Mouse (Mus musculus) hindbrain, embryonic 13.5 days (tissue): ENCODE measurements at regions not wholly inside any gene's neighbourhood (a gene's known extent, or its start where the extent isn't known, plus 50 kb on each side); places are given as distances from the start of the nearest gene placed in this dataset. TPM values are rescaled to one million over a fixed set of nuclear protein-coding genes. Genes with fewer than 3 reads are reported as not detected.

Experiments used
- ATAC-seq: fragments of 200-750 bp; cut with Nextera tagmentation; 2 replicates; pipeline ENCODE4 v1.8.0; 2017; ENCODE audit warnings: moderate TSS enrichment; ENCODE audit not compliant: low FRiP score
- H3K27ac ChIP-seq: fragments of 300-500 bp; sonication (generic); 2 replicates; pipeline ENCODE4 v1.5.1; 2015; ENCODE audit warnings: inconsistent platforms, mild to moderate bottlenecking, moderate library complexity
- H3K27me3 ChIP-seq: fragments of 300-500 bp; sonication (generic); 2 replicates; pipeline ENCODE4 v1.6.1; 2015; ENCODE audit warnings: mild to moderate bottlenecking, inconsistent platforms
- H3K36me3 ChIP-seq: fragments of 300-500 bp; sonication (generic); 2 replicates; pipeline ENCODE4 v1.6.1; 2015; ENCODE audit warnings: mild to moderate bottlenecking, inconsistent platforms
- H3K4me1 ChIP-seq: fragments of 300-500 bp; sonication (generic); replicated peaks from 2 replicates; pipeline ENCODE4 v1.6.1; 2015; ENCODE audit warnings: inconsistent platforms
- H3K4me2 ChIP-seq: fragments of 300-500 bp; sonication (generic); 2 replicates; pipeline ENCODE4 v1.6.1; 2015; ENCODE audit warnings: inconsistent platforms, mild to moderate bottlenecking, moderate library complexity
- H3K4me3 ChIP-seq: fragments of 300-500 bp; sonication (generic); 2 replicates; pipeline ENCODE4 v1.5.1; 2015; ENCODE audit warnings: mild to moderate bottlenecking, inconsistent platforms
- H3K9ac ChIP-seq: fragments of 300-500 bp; sonication (generic); 2 replicates; pipeline ENCODE4 v1.6.1; 2015; ENCODE audit warnings: mild to moderate bottlenecking, inconsistent platforms
- H3K9me3 ChIP-seq: fragments of 300-500 bp; sonication (generic); 2 replicates; pipeline ENCODE4 v1.6.1; 2016; ENCODE audit warnings: inconsistent platforms
- WGBS: fragments of 180-500 bp; shearing (Covaris S2); methylation state at CpG from one replicate; pipeline ENCODE4 v1.1.7; 2015; 5-methylcytosine and 5-hydroxymethylcytosine counted together
- microRNA counts: library from miRNA; unstranded; fragments of <30 nt; microRNA quantifications from one replicate; lab custom pipeline; 2016
- microRNA-seq: library from miRNA; unstranded; fragments of <30 nt; microRNA quantifications from one replicate; pipeline ENCODE4, GENCODE M21; 2016

DNA sequence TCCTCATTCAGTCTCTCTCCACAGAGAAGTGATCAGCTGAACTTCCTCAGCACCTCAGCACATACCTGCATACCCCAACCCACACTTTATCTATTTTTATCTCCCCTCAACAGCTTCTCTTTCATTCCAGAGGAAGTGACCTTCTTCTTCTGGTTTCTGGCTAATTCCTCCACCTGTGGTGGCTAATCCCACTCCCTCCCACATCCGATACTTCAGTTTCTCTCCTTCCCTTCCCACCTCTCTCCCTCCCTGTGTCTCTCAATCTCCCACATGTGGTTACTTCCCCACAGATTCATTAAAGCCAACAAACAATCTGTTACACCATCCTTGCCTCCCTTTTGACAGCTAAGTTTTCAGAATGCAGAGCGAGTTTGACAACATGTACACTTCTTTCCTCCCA lies 109.7 kb upstream of the Ell2 start:
- H3K4me1 ChIP-seq, result no peaks in the 10 kb centered on the region
- no peaks in the 10 kb centered on the region for H3K36me3 ChIP-seq
- H3K27ac ChIP-seq, result no peak overlapping the region
- H3K4me3 ChIP-seq, result no peak overlapping the region
- no peaks in the 10 kb centered on the region for H3K9me3 ChIP-seq
- no peak overlapping the region for H3K9ac ChIP-seq
- H3K4me2 ChIP-seq, result no peak overlapping the region
- ATAC-seq, result no peak
- 91% methylated on average over 2 of the region's 2 CpGs for WGBS
- H3K27me3 ChIP-seq, result no peaks in the 10 kb centered on the region

DNA sequence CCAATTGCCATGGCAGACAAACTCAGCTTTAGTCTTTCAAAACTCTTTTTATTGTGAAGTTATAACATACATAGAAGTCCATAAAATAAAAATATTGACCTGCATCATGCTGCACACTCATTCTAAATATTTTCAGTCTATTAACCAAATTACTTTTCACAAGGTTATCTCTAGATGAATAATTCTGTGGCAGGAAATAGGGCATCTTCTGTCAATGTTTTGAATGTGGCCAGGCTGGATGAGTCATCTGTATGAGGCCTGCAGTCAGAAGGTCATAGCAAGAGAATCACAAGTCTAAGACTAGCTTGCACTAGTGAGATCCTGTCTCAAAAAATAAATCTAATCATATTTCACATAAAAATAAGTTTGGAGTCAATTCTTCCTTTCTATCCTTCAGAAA lies 108.4 kb upstream of the Ell2 start:
- Histone ChIP-seq H3K27ac (no peak overlapping the region), H3K36me3 (no peaks in the 10 kb centered on the region), H3K4me1 (no peaks in the 10 kb centered on the region), H3K27me3 (no peaks in the 10 kb centered on the region), H3K9ac (no peak overlapping the region), H3K4me3 (no peak overlapping the region), H3K4me2 (no peak overlapping the region), H3K9me3 (no peaks in the 10 kb centered on the region)
- no peak for ATAC-seq

DNA sequence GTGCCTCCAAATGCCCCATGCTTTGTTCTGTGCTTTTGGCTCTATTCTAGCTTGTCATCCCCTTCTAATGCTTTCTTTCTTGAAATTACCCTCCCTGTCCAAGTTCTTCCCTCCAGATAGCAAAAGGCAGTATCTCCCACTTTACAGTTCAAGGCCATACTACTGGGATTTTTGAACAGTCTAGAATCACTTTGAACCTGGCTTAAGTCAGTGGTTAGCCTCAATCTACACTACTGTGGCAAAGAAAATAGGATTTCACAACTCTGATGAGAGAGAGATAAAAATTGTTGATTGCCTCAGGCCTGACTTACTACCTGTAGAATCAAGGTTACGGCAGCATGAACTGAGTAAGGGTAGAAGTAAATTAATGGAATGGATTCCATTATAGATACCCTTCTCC lies 107.9 kb upstream of the Ell2 start:
- H3K4me1 ChIP-seq, result no peaks in the 10 kb centered on the region
- ATAC-seq, result no peak
- 89% methylated on average over 1 of the region's 1 CpGs for WGBS

DNA sequence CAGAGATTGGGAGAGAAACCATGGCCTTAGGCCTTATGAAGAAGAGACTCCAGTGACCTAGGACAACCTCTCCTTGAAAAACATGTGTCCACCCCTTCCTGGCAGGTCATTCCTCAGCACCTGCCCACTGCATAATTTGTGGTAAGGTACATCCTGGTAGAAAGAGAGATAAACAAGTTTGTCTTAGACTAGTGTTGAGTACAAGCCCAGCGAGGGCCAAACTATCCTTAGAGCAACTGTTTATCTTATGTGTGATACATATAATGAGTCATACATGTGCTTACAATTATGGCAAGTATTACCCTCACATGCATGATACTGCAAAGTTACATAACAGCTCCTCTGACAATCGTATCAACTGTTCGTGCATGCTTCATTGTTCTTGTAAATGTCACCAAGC lies 83.3 kb upstream of the Ell2 start:
- H3K4me2 ChIP-seq, result no peak overlapping the region
- H3K4me1 ChIP-seq, result no peaks in the 10 kb centered on the region
- 94% methylated on average over 3 of the region's 3 CpGs for WGBS
- H3K36me3 ChIP-seq, result no peaks in the 10 kb centered on the region
- H3K27me3 ChIP-seq, result no peaks in the 10 kb centered on the region
- H3K4me3 ChIP-seq, result no peak overlapping the region
- H3K9me3 ChIP-seq, result no peaks in the 10 kb centered on the region
- H3K27ac ChIP-seq, result no peak overlapping the region
- no peak overlapping the region for H3K9ac ChIP-seq
- ATAC-seq, result no peak

More for the DNA sequence above, 107.9 kb upstream of the Ell2 start:
- no peaks in the 10 kb centered on the region for H3K9me3 ChIP-seq
- no peak overlapping the region for H3K4me2 ChIP-seq
- H3K4me3 ChIP-seq, result no peak overlapping the region
- H3K27me3 ChIP-seq, result no peaks in the 10 kb centered on the region
- H3K9ac ChIP-seq, result no peak overlapping the region
- no peak overlapping the region for H3K27ac ChIP-seq
- no peaks in the 10 kb centered on the region for H3K36me3 ChIP-seq

DNA sequence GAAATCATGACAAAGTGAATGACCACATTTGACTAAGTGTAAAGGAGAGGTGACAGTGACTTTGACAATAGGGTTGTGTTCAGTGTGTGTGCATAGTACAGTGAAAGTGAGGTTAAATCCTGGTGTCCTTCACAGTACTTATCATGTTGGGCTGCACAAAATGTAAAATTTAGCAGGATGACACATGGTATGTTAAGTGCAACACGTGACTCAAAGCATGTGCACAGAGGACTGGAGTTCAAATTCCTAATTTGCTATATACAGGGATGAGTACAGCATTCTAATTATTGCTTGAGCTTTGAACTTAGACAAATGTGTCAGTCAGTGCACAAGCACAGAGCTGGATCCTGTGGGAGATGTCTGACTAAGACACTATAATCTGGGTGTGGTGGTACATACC lies 79.2 kb upstream of the Ell2 start:
- no peak overlapping the region for H3K4me2 ChIP-seq
- H3K27me3 ChIP-seq, result no peaks in the 10 kb centered on the region
- H3K9me3 ChIP-seq, result no peaks in the 10 kb centered on the region
- WGBS, result 91% methylated on average over 1 of the region's 1 CpGs
- ATAC-seq, result no peak
- H3K9ac ChIP-seq, result no peak overlapping the region
- no peak overlapping the region for H3K27ac ChIP-seq
- no peak overlapping the region for H3K4me3 ChIP-seq
- no peaks in the 10 kb centered on the region for H3K36me3 ChIP-seq
- no peaks in the 10 kb centered on the region for H3K4me1 ChIP-seq

DNA sequence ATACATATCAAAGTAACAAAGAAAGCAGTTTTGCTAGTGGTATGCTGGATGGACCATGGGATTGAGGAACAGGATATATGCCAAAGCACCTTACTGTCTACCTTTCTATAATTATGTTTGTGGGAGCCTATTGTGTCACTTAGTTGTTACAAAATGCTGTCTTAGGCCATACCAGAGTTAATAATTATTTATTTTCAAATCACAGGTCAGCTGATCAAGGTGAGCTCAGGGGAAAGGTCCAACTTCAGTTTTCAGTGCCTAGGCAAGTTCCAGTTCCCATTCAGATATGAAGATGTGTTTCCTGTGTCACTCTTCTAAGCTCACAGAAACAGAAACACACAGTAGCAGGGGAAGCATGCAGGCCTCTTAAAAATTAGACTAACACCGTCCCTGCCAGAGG lies 75.5 kb upstream of the Ell2 start:
- no peak for ATAC-seq
- H3K4me2 ChIP-seq, result no peak overlapping the region
- H3K4me1 ChIP-seq, result no peaks in the 10 kb centered on the region
- no peaks in the 10 kb centered on the region for H3K9me3 ChIP-seq
- no peak overlapping the region for H3K4me3 ChIP-seq
- no peak overlapping the region for H3K27ac ChIP-seq
- no peaks in the 10 kb centered on the region for H3K27me3 ChIP-seq
- H3K9ac ChIP-seq, result no peak overlapping the region
- WGBS, result 86% methylated on average over 1 of the region's 1 CpGs
- no peaks in the 10 kb centered on the region for H3K36me3 ChIP-seq

DNA sequence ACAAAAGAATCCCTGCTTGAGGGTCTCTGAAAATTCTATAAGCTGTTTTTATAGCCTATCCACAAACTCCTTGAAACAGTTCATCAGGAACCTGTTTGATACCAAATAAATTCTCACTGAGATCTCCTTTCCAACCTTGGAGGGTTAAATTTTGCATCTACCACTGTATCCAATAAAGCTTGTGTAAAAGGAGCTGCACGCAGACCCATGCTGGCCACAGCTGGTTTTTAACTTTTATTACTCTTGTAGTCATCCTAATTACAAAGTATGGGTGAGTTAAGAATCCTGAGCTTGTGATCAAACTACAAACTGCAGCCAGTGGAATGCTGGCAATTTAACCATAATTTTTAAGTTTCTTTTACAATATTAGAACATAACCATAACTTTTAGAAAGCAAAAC lies 59.0 kb upstream of the Ell2 start:
- Histone ChIP-seq H3K4me2 (no peak overlapping the region), H3K9me3 (no peaks in the 10 kb centered on the region), H3K4me3 (no peak overlapping the region), H3K27me3 (no peaks in the 10 kb centered on the region), H3K27ac (no peak overlapping the region), H3K4me1 (no peaks in the 10 kb centered on the region), H3K36me3 (no peaks in the 10 kb centered on the region), H3K9ac (no peak overlapping the region)
- no peak for ATAC-seq
- 88% methylated on average over 1 of the region's 1 CpGs for WGBS

DNA sequence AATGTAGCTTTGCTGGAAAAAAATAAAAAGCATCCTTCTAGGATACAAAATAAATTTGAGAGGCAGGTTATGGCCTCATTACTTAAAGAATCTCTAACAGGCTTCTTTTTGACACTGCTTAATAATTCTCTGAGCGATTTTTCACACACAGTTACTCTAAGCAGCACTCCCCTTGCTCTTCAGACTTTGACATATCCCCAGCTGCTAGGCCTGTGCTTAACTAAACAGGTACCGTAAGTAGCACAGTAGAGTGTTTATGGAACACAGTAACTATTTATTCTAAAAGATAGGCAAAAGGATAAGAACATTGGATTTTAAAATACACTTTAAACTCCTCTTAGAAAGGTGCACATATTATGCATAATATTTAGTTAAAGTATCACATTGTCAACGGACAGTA lies 54.6 kb upstream of the Ell2 start:
- no peak overlapping the region for H3K9ac ChIP-seq
- 87% methylated on average over 3 of the region's 3 CpGs for whole genome bisulfite sequencing
- no peak overlapping the region for H3K4me2 ChIP-seq
- no peak for ATAC-seq
- no peaks in the 10 kb centered on the region for H3K36me3 ChIP-seq
- no peaks in the 10 kb centered on the region for H3K4me1 ChIP-seq
- H3K27me3 ChIP-seq, result no peaks in the 10 kb centered on the region
- H3K9me3 ChIP-seq, result no peaks in the 10 kb centered on the region
- no peak overlapping the region for H3K4me3 ChIP-seq
- no peak overlapping the region for H3K27ac ChIP-seq

DNA sequence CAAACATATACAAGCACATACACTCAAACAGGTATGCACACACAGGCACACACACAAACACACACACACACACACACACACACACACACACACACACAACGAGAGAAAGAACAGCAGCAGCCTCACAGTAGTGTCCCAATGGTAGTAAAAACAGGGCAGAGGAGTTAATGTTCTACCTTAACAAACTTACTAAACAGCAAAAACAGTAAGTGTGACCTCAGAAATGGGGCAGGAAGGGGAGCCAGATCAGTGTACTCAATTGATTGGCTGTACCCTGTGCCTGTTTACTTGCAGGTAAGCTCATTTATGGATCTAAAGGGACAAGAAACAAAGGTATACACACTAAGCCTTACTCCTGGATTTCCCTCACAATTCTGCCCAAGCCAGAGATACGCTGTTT lies 53.6 kb upstream of the Ell2 start:
- Histone ChIP-seq H3K36me3 (no peaks in the 10 kb centered on the region), H3K27me3 (no peaks in the 10 kb centered on the region), H3K9ac (no peak overlapping the region), H3K4me2 (no peak overlapping the region), H3K27ac (no peak overlapping the region), H3K9me3 (no peaks in the 10 kb centered on the region), H3K4me3 (no peak overlapping the region), H3K4me1 (no peaks in the 10 kb centered on the region)
- 86% methylated on average over 2 of the region's 2 CpGs for WGBS
- ATAC-seq, result no peak

MicroRNAs encoded in the stretch of these regions (microRNA counts, 519-probe panel; counts per million panel counts)
- 51.3 counts per million for microRNA mmu-miR-682 (lab: Ali Mortazavi, UCI)

Small RNA genes lying in the stretch of these regions (microRNA-seq; reads per million reads assigned to microRNA genes)
- gene Mir682, result not detected
